Mouse (Mus musculus): ENCODE data around the gene Gm13030. TPM values are rescaled to one million over a fixed set of nuclear protein-coding genes. Genes with fewer than 3 reads are reported as not detected.
"Not testable (repeated sequence)": the region's sequence is repeated elsewhere in the genome, so short reads cannot be mapped to it uniquely, and the experiment has no call there.

The Gm13030 gene
- polyA plus RNA-seq (2015; fragmentation: Nextera tagmentation; extraction: Ambion mirVana) = not detected in 2 replicates

DNA sequence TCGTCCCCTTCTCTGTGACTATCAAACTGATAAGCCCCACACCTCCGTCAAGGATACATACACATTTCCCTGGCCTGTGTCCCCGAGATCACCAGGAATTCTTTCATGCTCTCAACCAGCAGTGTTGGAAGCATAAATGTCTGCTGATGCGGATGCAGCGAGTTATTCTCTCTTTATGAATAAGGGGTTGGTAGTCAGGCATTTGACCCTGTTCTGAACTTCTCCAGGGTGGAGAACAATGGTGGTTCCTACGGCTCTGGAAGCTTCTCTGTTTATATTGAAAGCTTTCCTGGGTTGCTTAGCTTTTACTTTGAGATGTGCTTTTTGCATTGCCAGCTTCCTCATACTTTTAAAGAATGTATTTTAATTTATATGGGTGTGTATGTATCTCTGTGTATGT lies at the start of gene Gm13030:
Gene Gm13030 (minus strand): TSS at position 101 of the 400 bp plus-strand sequence.
- 86% methylated on average over 6 of the region's 6 CpGs for WGBS
- no peak within 1 kb of the TSS for H3K4me2 ChIP-seq
- no peak for ATAC-seq (replicated peaks)
- no peaks in the 10 kb centered on the region for H3K4me1 ChIP-seq
- H3K27ac ChIP-seq = no peak within 1 kb of the TSS
- H3K27me3 ChIP-seq (replicated peaks) = no peaks in the 10 kb centered on the region
- H3K36me3 ChIP-seq (replicated peaks) = no peaks in the 10 kb centered on the region
- no peak within 1 kb of the TSS for H3K4me3 ChIP-seq
- H3K9ac ChIP-seq = no peak within 1 kb of the TSS
- H3K9me3 ChIP-seq = no peaks in the 10 kb centered on the region

DNA sequence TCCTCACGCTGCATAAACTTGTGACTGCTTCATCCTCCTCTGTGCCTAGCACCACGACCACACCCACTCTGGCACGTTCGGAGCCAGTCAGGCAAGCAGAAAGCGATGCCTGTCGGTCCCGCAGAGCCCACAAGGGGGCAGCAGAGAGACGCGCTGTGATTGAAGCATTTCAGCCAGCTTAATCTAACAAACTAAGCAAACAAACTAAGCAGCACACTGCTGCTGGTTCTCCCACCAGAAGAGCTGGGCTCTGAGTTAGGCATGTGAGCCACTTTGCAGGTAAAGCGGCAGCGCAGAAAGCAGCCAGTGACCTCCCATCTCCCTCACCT lies 48.3 kb upstream of the Gm13030 start:
- Histone ChIP-seq H3K27ac (no peak overlapping the region), H3K4me2 (peak overlapping the region; percentile 55), H3K4me3 (peak overlapping the region; percentile 37), H3K4me1 (peaks cover 9% of the 10 kb centered on the region; the same call in 1 of the 2 replicates), H3K27me3 (replicated peaks) (no peaks in the 10 kb centered on the region), H3K9ac (0 out of 2 replicates have a peak overlapping the region, but pooled peaks have one; percentile 10), H3K36me3 (replicated peaks) (no peaks in the 10 kb centered on the region), H3K9me3 (no peaks in the 10 kb centered on the region)
- WGBS = 2% methylated on average over 11 of the region's 11 CpGs
- ATAC-seq (replicated peaks) = peak; percentile 87

GRCm38 (mm10) chr4:138921254-138922130 lies 47.7 kb upstream of the Gm13030 start:
- no peak overlapping the region for H3K27ac ChIP-seq
- ATAC-seq (replicated peaks) = peak; percentile 80
- H3K4me1 ChIP-seq = peaks cover 9% of the 10 kb centered on the region; the same call in 1 of the 2 replicates
- no peaks in the 10 kb centered on the region for H3K36me3 ChIP-seq (replicated peaks)
- WGBS = 35% methylated on average over 20 of the region's 20 CpGs
- peak overlapping the region; percentile 37 for H3K4me3 ChIP-seq
- H3K9me3 ChIP-seq = no peaks in the 10 kb centered on the region
- no peaks in the 10 kb centered on the region for H3K27me3 ChIP-seq (replicated peaks)
- H3K9ac ChIP-seq = 0 out of 2 replicates have a peak overlapping the region, but pooled peaks have one; percentile 10
- peak overlapping the region; percentile 55 for H3K4me2 ChIP-seq

DNA sequence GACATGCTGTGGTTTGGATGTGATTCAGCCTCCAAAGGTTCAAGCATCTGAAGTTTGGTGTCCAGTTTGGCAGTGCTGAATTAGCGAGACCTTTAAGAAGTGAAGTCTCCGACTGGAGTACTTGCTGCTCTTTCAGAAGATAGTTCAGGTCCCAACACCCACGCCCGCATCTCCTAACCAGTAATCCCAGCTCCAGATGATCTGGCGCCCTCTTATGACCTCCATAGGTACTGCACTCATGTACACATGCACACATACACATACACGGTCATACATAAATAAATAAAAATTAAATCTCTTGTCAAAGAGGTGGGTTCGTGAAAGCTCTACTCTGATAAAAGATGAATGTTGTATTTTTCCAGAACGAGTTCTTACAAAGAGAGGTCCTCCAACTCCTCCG lies 43.5 kb upstream of the Gm13030 start:
- Histone ChIP-seq H3K27me3 (replicated peaks) (no peaks in the 10 kb centered on the region), H3K9me3 (no peaks in the 10 kb centered on the region), H3K9ac (no peak overlapping the region), H3K4me3 (no peak overlapping the region), H3K36me3 (replicated peaks) (no peaks in the 10 kb centered on the region), H3K4me2 (no peak overlapping the region), H3K27ac (no peak overlapping the region), H3K4me1 (peaks cover 17% of the 10 kb centered on the region)
- WGBS = 84% methylated on average over 9 of the region's 9 CpGs
- no peak for ATAC-seq (replicated peaks)

GRCm38 (mm10) chr4:138913797-138914196 lies 40.0 kb upstream of the Gm13030 start, which contains the start of gene Otud3:
Gene Otud3, minus strand, starts transcription at chr4:138913945.
- Histone ChIP-seq H3K36me3 (replicated peaks) (no peaks in the 10 kb centered on the region), H3K9ac (peak within 1 kb of the TSS; percentile 96), H3K4me3 (peak within 1 kb of the TSS; percentile 97), H3K9me3 (no peaks in the 10 kb centered on the region), H3K4me2 (peak within 1 kb of the TSS; percentile 85), H3K27ac (peak within 1 kb of the TSS; percentile 83), H3K27me3 (replicated peaks) (no peaks in the 10 kb centered on the region), H3K4me1 (peaks cover 21% of the 10 kb centered on the region)
- under 1% methylated on average over 39 of the region's 39 CpGs for WGBS
- ATAC-seq (replicated peaks) = peak; percentile 92

- Histone ChIP-seq H3K27ac (peak overlapping the region; percentile 83), H3K4me1 (peaks cover 21% of the 10 kb centered on the region), H3K9me3 (no peaks in the 10 kb centered on the region), H3K4me2 (peak overlapping the region; percentile 85), H3K27me3 (replicated peaks) (no peaks in the 10 kb centered on the region), H3K36me3 (replicated peaks) (no peaks in the 10 kb centered on the region), H3K9ac (peak overlapping the region; percentile 96), H3K4me3 (peak overlapping the region; percentile 97)
- ATAC-seq (replicated peaks) = peak; percentile 62; the same call in 1 of the 2 replicates
- under 1% methylated on average over 52 of the region's 52 CpGs for WGBS
These were observed 39.5 kb upstream of the Gm13030 start for GRCm38 (mm10) chr4:138913141-138913787.

DNA sequence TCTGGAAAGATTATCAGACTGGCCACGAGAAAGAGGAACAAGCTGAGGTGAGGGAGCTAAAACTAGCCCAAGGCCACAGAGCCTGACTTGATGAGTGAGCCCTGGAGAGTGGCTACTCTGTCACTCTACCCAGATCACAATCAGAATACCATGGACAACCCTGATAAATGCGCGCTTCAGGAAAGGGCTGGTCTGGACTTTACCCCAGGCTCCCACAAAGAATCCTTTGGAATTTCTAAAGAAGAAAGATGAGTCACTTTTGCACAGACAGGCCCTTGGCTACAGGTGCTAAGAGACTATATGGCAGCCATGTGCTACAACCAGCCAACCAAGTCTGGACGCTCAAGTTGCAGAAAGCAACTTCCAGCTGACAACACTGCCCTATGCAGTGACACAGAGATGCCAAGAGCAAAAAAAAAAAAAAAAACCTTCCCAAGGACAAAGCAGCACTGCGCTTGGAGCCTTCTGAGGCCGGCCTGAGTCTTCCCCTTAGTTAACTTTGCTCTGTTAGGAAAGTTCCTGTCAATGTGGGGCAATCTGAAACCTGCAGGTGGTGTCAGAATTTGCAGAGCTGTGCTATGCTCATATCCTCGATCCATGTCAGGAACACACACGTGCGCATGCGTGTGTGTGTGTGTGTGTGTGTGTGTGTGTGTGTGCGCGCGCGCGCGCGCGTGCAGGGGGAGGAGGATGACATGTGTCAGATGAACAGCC lies 32.0 kb upstream of the Gm13030 start:
- peaks cover 40% of the 10 kb centered on the region for H3K36me3 ChIP-seq (replicated peaks)
- H3K4me2 ChIP-seq = no peak overlapping the region
- H3K9ac ChIP-seq = no peak overlapping the region
- 0 out of 2 replicates have a peak, but pooled peaks cover 3% of the 10 kb centered on the region for H3K4me1 ChIP-seq
- no peak for ATAC-seq (replicated peaks)
- no peak overlapping the region for H3K27ac ChIP-seq
- H3K9me3 ChIP-seq = no peaks in the 10 kb centered on the region
- no peaks in the 10 kb centered on the region for H3K27me3 ChIP-seq (replicated peaks)
- WGBS = 97% methylated on average over 18 of the region's 18 CpGs
- no peak overlapping the region for H3K4me3 ChIP-seq

GRCm38 (mm10) chr4:138899361-138899760 lies 25.6 kb upstream of the Gm13030 start:
- Histone ChIP-seq H3K9me3 (no peaks in the 10 kb centered on the region), H3K4me2 (no peak overlapping the region), H3K4me1 (no peaks in the 10 kb centered on the region), H3K9ac (no peak overlapping the region), H3K27me3 (replicated peaks) (no peaks in the 10 kb centered on the region), H3K4me3 (no peak overlapping the region), H3K27ac (no peak overlapping the region), H3K36me3 (replicated peaks) (peaks cover 61% of the 10 kb centered on the region)
- no peak for ATAC-seq (replicated peaks)
- 77% methylated on average over 7 of the region's 7 CpGs for WGBS

DNA sequence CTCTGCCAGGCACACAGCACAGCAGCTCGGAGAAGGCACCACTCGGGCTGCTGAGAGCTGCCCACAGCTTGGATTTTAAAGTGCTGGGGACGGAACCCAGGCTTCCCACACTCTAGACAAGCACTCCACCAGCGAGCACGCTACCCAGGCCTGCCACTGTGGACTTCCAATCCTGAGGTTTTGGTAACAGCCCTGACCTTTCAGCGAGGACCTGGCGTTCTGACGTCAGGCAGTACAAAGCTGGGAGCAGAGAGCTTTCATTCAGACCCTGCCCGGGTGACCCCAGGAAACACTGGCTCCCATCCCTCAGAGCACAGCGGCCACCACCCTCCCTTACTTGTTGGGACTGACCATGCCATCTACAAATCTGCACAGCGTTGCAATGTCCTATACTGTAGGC lies 20.0 kb upstream of the Gm13030 start:
- not testable (repeated sequence) for H3K27me3 ChIP-seq (replicated peaks); ATAC-seq (replicated peaks)
- peaks cover 42% of the 10 kb centered on the region for H3K36me3 ChIP-seq (replicated peaks)

GRCm38 (mm10) chr4:138892655-138893054 lies 18.9 kb upstream of the Gm13030 start:
- H3K27ac ChIP-seq = no peak overlapping the region
- no peak overlapping the region for H3K9ac ChIP-seq
- no peak overlapping the region for H3K4me3 ChIP-seq
- no peak overlapping the region for H3K4me2 ChIP-seq
- no peak for ATAC-seq (replicated peaks)
- no peaks in the 10 kb centered on the region for H3K9me3 ChIP-seq
- peaks cover 37% of the 10 kb centered on the region for H3K36me3 ChIP-seq (replicated peaks)
- no peaks in the 10 kb centered on the region for H3K4me1 ChIP-seq
- 88% methylated on average over 6 of the region's 6 CpGs for WGBS
- no peaks in the 10 kb centered on the region for H3K27me3 ChIP-seq (replicated peaks)

More for the DNA sequence above, 20.0 kb upstream of the Gm13030 start:
- H3K27ac ChIP-seq, H3K9ac ChIP-seq, H3K4me2 ChIP-seq, H3K4me3 ChIP-seq, H3K4me1 ChIP-seq, H3K9me3 ChIP-seq: not testable (repeated sequence)
- 92% methylated on average over 11 of the region's 11 CpGs for WGBS

DNA sequence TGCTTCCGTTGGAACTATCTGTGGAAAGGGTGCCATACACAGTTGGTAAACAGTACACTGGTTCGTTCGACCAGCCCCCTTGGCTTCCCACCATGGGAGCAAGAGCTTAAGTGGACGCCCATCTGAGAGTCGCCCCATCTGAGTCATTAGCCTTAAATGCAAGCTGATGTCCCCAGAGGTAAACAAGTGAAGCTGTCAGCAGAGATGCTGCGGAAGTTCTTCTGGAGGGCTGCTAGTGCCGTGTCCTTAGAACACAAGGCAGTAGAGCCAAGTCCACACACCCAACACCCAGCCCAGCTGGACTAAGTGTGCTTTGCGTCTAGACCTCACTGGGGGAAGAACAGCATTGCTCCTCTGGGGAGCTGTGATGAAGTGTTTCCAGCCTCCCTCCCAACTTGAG lies 15.9 kb upstream of the Gm13030 start:
- Histone ChIP-seq H3K9ac (no peak overlapping the region), H3K27me3 (replicated peaks) (no peaks in the 10 kb centered on the region), H3K27ac (no peak overlapping the region), H3K4me2 (no peak overlapping the region), H3K4me1 (no peaks in the 10 kb centered on the region), H3K4me3 (no peak overlapping the region), H3K36me3 (replicated peaks) (peaks cover 10% of the 10 kb centered on the region; the same call in 1 of the 2 replicates), H3K9me3 (no peaks in the 10 kb centered on the region)
- no peak for ATAC-seq (replicated peaks)
- WGBS = 70% methylated on average over 8 of the region's 8 CpGs

DNA sequence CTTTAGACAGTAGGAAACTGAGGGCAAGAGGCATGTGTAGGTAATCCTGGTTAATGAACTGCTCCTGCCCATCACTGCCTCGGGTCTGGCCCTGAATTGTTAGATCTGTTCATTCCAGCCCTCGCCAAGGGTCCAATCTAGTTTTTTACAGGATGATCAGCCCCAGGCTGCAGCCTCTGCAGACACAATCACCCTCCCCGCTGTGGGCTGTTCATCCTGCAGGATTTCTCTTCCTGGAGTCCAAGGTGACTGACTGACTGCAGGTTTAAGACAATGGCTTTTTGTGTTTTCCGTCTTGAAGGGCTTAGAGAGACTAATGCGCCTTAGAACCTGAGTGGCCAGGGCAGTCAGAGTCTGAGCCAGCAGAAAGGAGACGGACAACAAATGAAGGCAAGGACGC lies 15.4 kb upstream of the Gm13030 start:
- Histone ChIP-seq H3K9me3 (no peaks in the 10 kb centered on the region), H3K4me1 (no peaks in the 10 kb centered on the region), H3K36me3 (replicated peaks) (peaks cover 6% of the 10 kb centered on the region; the same call in 1 of the 2 replicates), H3K27ac (0 out of 2 replicates have a peak overlapping the region, but pooled peaks have one; percentile 33), H3K27me3 (replicated peaks) (no peaks in the 10 kb centered on the region), H3K4me3 (no peak overlapping the region), H3K4me2 (no peak overlapping the region), H3K9ac (no peak overlapping the region)
- no peak for ATAC-seq (replicated peaks)
- 36% methylated on average over 7 of the region's 7 CpGs for WGBS

All from midbrain, embryonic 15.5 days (tissue).